Mouse (Mus musculus) myocyte (in vitro differentiated cells): ENCODE data around the gene Spem1.

ENCODE experiments used
- E2F4 ChIP-seq: IDR thresholded peaks from one replicate; pipeline ENCODE4 v1.6.1; 2011; ENCODE audit warnings: mild to moderate bottlenecking, control low read depth, moderate library complexity; ENCODE audit not compliant: insufficient read depth
- MAX ChIP-seq: IDR thresholded peaks from one replicate; pipeline ENCODE4 v1.6.1; 2011; ENCODE audit warnings: low read depth, mild to moderate bottlenecking, control low read depth
- MYOD1 ChIP-seq, 3 experiments: IDR thresholded peaks; one replicate each; pipeline ENCODE4 v1.6.1; 2011; ENCODE audit warnings: control low read depth in 2 of 3, low read depth in 2 of 3, mild to moderate bottlenecking in 2 of 3, moderate library complexity in 1 of 3; ENCODE audit not compliant: insufficient read length in 2 of 3, control insufficient read depth in 1 of 3
- MYOG ChIP-seq, 3 experiments: IDR thresholded peaks; one replicate each; pipeline ENCODE4 v1.6.1; 2011; ENCODE audit warnings: control low read depth in 2 of 3, low read depth in 2 of 3, mild to moderate bottlenecking in 2 of 3; ENCODE audit not compliant: insufficient read length in 2 of 3, control insufficient read depth in 1 of 3, insufficient read depth in 1 of 3
- POLR2A ChIP-seq: IDR thresholded peaks from one replicate; pipeline ENCODE4 v1.6.1; 2011; ENCODE audit warnings: low read depth, mild to moderate bottlenecking, control low read depth, moderate library complexity; ENCODE audit not compliant: insufficient read length
- POLR2AphosphoS2 ChIP-seq: IDR thresholded peaks from one replicate; pipeline ENCODE4 v1.6.1; 2011; ENCODE audit warnings: low read depth, control low read depth; ENCODE audit not compliant: insufficient read length
- SRF ChIP-seq: IDR thresholded peaks from one replicate; pipeline ENCODE4 v1.6.1; 2011; ENCODE audit warnings: low read depth; ENCODE audit not compliant: control insufficient read depth, insufficient read length
- TCF12 ChIP-seq: IDR thresholded peaks from one replicate; pipeline ENCODE4 v1.6.1; 2011; ENCODE audit warnings: mild to moderate bottlenecking, control low read depth; ENCODE audit not compliant: poor library complexity, insufficient read depth, severe bottlenecking
- TCF3 ChIP-seq: IDR thresholded peaks from one replicate; pipeline ENCODE4 v1.6.1; 2011; ENCODE audit warnings: low read depth, control low read depth; ENCODE audit not compliant: insufficient read length
- USF1 ChIP-seq: IDR thresholded peaks from one replicate; pipeline ENCODE4 v1.6.1; 2011; ENCODE audit warnings: low read depth, mild to moderate bottlenecking, control low read depth, moderate library complexity

DNA sequence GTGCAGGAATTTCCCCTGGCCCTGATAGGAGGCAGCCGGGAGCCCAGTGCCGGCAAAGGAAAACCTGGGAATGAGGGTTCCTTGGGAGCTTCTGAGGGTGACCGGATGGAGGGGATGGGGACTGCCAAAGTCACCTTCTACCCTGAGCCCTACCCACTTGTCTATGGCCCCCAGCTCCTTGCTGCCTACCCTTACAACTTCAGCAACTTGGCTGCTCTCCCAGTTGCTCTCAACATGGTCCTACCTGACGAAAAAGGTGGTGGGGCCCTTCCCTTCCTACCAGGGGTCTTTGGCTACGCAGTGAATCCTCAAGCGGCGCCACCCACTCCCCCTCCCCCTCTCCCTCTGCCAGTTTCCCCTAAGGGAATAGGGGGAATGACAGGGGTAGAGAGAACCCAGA is 43.0 kb downstream of the Spem1 start:
- TF ChIP-seq USF1 (no peak), POLR2AphosphoS2 (no peak), TCF12 (no peak), POLR2A (no peak), MAX (no peak), SRF (no peak), MYOG (IDR thresholded peaks at IDR 0.05; ENCODE audit: control insufficient read depth in 1 of 3, insufficient read depth in 1 of 3, insufficient read length in 2 of 3, low read depth in 2 of 3) (no peak), E2F4 (no peak), MYOD1 (IDR thresholded peaks at IDR 0.05; ENCODE audit: control insufficient read depth in 1 of 3, insufficient read length in 2 of 3, low read depth in 2 of 3) (no peak), TCF3 (no peak)
